Mouse (Mus musculus) urinary bladder, adult 2 months (tissue): ENCODE measurements around the gene Slco1c1. TPM values are rescaled to one million over a fixed set of nuclear protein-coding genes. Genes with fewer than 3 reads are reported as not detected.
A peak's percentile ranks its signal among the peaks of the same experiment; 100 is the strongest.

Source experiments
- DNase-seq: peaks from one replicate; pipeline ENCODE4 v3.0.0; 2022; ENCODE audit warnings: low spot score
- polyA plus RNA-seq: library from polyadenylated mRNA; depleted of rRNA; stranded (reverse); fragments of >200 nt; gene quantifications from 2 replicates; pipeline ENCODE4 v1.2.3, GENCODE M21; 2012; rRNA removed

Gene Slco1c1
- 0.04 and 0.10 TPM in 2 replicates for polyA plus RNA-seq

GRCm38 (mm10) chr6:141523747-141524640 lies at the start of gene Slco1c1:
TSS of gene Slco1c1 (plus strand) at chr6:141524368.
- DNase-seq = no peak

GRCm38 (mm10) chr6:141474696-141475095 lies 49.5 kb upstream of the Slco1c1 start:
- no peak for DNase-seq

- DNase-seq = no peak
These were observed 38.7 kb upstream of the Slco1c1 start for GRCm38 (mm10) chr6:141485302-141486021.

GRCm38 (mm10) chr6:141487266-141487665 lies 36.9 kb upstream of the Slco1c1 start:
- DNase-seq = no peak

GRCm38 (mm10) chr6:141488619-141489018 lies 35.5 kb upstream of the Slco1c1 start:
- peak; percentile 29 for DNase-seq

GRCm38 (mm10) chr6:141494909-141495308 lies 29.3 kb upstream of the Slco1c1 start:
- DNase-seq = no peak

GRCm38 (mm10) chr6:141495634-141496418 lies 28.3 kb upstream of the Slco1c1 start:
- DNase-seq = no peak

- no peak for DNase-seq
These were observed 24.7 kb upstream of the Slco1c1 start for GRCm38 (mm10) chr6:141499511-141499910.

- DNase-seq = no peak
These were observed 23.0 kb upstream of the Slco1c1 start for GRCm38 (mm10) chr6:141501171-141501570.

GRCm38 (mm10) chr6:141522541-141522940 lies 1.6 kb upstream of the Slco1c1 start:
- no peak for DNase-seq

- DNase-seq = no peak
These were observed 1.6 kb downstream of the Slco1c1 start for GRCm38 (mm10) chr6:141525787-141526186.

- DNase-seq = no peak
These were observed 6.7 kb downstream of the Slco1c1 start for GRCm38 (mm10) chr6:141530865-141531264.

GRCm38 (mm10) chr6:141537298-141537697 lies 13.1 kb downstream of the Slco1c1 start:
- DNase-seq = no peak

GRCm38 (mm10) chr6:141541136-141541535 lies 17.0 kb downstream of the Slco1c1 start:
- no peak for DNase-seq

GRCm38 (mm10) chr6:141543344-141543743 lies 19.2 kb downstream of the Slco1c1 start:
- no peak for DNase-seq

- no peak for DNase-seq
These were observed 34.0 kb downstream of the Slco1c1 start for GRCm38 (mm10) chr6:141558118-141558517.

GRCm38 (mm10) chr6:141567366-141567765 lies 43.2 kb downstream of the Slco1c1 start:
- DNase-seq = no peak

- DNase-seq = no peak
These were observed 43.8 kb downstream of the Slco1c1 start for GRCm38 (mm10) chr6:141567852-141568558.

- DNase-seq = no peak
These were observed 44.4 kb downstream of the Slco1c1 start for GRCm38 (mm10) chr6:141568559-141568946.

- DNase-seq = no peak
These were observed 52.6 kb downstream of the Slco1c1 start for GRCm38 (mm10) chr6:141576646-141577200.

- DNase-seq = no peak
These were observed 60.7 kb downstream of the Slco1c1 start for GRCm38 (mm10) chr6:141584791-141585403.
